Mouse (Mus musculus): ENCODE results near the gene Lrrc58. TPM values are rescaled to one million over a fixed set of nuclear protein-coding genes. Genes with fewer than 3 reads are reported as not detected.

Gene Lrrc58
- total and polyA plus RNA-seq, 2 experiments from 2014 or later, result 24.2 to 57.6 TPM

DNA sequence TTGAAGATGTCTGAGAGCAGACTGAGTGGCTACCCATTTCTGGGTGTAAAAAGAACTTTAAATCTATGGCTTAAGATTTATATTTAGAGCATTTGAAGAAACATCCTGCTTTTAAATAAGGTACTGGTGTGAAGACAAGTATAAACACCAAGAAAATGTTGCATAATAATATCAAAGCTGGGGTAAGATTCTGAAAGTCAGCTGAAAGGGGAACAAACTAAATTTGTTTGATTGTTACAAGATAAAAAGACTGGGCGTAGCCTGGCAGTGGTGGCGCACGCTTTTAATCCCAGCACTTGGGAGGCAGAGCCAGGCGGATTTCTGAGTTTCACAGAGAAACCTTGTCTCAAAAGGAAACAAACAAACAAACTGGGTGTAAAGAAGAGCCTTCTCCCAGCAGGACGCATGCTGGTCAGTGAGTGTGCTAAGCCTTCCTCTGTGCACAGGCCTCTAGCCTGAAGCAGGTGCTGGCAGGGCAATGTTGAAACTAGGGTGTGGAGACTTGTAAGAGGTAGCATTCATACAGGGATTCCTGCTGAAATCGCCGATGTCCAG lies 10.8 kb downstream of the Lrrc58 start:
- Histone ChIP-seq H3K9me3 (replicated peaks; ENCODE audit: control insufficient read depth, low read length) (no peaks in the 10 kb centered on the region), H3K27ac (ENCODE audit: low read depth) (no peak overlapping the region), H3K4me2 (ENCODE audit: low read depth, low read length) (no peak overlapping the region), H3K27me3 (ENCODE audit: control insufficient read depth, insufficient read depth, low read length) (no peaks in the 10 kb centered on the region), H3K36me3 (replicated peaks; ENCODE audit: control insufficient read depth, insufficient read depth, low read length) (peaks cover 58% of the 10 kb centered on the region), H3K9ac (replicated peaks; ENCODE audit: low read depth, low read length) (no peak overlapping the region), H3K4me1 (ENCODE audit: control insufficient read depth, insufficient read depth) (peaks cover 8% of the 10 kb centered on the region), H3K4me3 (ENCODE audit: low read depth, low read length) (no peak overlapping the region)
- DNase-seq (ENCODE audit: low spot score) (no peak), ATAC-seq (ENCODE audit: insufficient read depth, low read depth) (no peak)
- 87% methylated on average over 7 of the region's 7 CpGs for WGBS
- TF ChIP-seq EP300 (IDR thresholded peaks at IDR 0.05; ENCODE audit: low read depth), result no peak
- TF ChIP-seq CTCF (IDR thresholded peaks at IDR 0.05; ENCODE audit: low read depth), result no peak

DNA sequence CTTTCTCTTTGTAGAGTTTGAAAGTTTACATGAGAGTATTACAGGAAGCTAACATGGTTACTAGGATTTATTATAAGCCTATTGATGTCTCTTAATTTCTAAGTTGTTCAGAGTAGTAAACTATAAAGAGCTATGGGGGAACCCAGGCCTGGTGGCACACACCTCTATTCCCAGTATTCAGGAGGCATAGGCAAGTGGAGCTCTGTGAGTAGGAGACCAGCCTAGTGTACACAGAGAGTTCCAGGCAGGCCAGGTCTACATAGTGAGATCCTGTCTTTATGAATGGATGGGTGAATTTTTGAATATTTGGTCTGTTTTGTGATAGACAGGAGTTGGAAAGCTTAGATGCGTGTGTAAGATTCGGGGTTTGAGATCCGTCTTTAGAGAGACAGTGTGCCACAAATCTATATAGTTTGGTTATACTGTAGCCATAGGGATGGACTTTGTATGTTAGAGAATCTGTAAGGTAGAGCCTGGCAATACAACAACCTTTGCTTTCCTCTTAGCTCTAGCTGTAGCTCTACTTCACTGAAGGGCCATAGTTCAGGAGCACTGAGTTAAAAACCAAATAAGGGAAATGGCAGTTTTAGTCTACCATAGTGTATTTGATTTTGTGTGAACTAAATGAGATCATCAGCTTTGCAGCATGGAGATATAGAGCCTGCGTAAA lies 11.7 kb downstream of the Lrrc58 start:
- Histone ChIP-seq H3K9ac (replicated peaks; ENCODE audit: low read depth, low read length) (no peak overlapping the region), H3K4me1 (ENCODE audit: control insufficient read depth, insufficient read depth) (peaks cover 4% of the 10 kb centered on the region), H3K36me3 (replicated peaks; ENCODE audit: control insufficient read depth, insufficient read depth, low read length) (peaks cover 58% of the 10 kb centered on the region), H3K27ac (ENCODE audit: low read depth) (no peak overlapping the region), H3K9me3 (replicated peaks; ENCODE audit: control insufficient read depth, low read length) (no peaks in the 10 kb centered on the region), H3K4me3 (ENCODE audit: low read depth, low read length) (no peak overlapping the region), H3K4me2 (ENCODE audit: low read depth, low read length) (no peak overlapping the region), H3K27me3 (ENCODE audit: control insufficient read depth, insufficient read depth, low read length) (no peaks in the 10 kb centered on the region)
- DNase-seq (ENCODE audit: low spot score) (no peak), ATAC-seq (ENCODE audit: insufficient read depth, low read depth) (no peak)
- 95% methylated on average over 4 of the region's 4 CpGs for WGBS
- TF ChIP-seq CTCF (IDR thresholded peaks at IDR 0.05; ENCODE audit: low read depth) (no peak), EP300 (IDR thresholded peaks at IDR 0.05; ENCODE audit: low read depth) (no peak)

DNA sequence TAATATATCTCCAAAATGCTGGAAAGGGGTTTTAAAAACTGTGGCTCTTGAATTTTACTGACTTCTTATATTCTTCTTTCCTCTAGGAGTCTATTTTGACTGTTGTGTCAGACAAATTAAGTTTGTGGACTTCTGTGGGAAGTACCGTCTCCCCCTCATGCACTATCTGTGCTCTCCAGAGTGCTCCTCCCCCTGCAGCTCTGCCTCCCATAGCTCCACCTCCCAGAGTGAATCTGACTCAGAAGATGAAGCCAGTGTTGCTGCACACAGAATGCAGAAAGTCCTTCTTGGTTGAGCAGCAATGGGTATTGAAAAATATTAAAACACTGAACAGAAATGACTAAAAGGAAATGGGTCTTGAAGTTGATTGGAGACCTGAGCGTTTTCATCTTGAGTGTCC lies 13.0 kb downstream of the Lrrc58 start:
- Histone ChIP-seq H3K27me3 (ENCODE audit: control insufficient read depth, insufficient read depth, low read length) (no peaks in the 10 kb centered on the region), H3K4me1 (ENCODE audit: control insufficient read depth, insufficient read depth) (no peaks in the 10 kb centered on the region), H3K36me3 (replicated peaks; ENCODE audit: control insufficient read depth, insufficient read depth, low read length) (peaks cover 58% of the 10 kb centered on the region), H3K4me2 (ENCODE audit: low read depth, low read length) (no peak overlapping the region), H3K9ac (replicated peaks; ENCODE audit: low read depth, low read length) (no peak overlapping the region; the same call in 1 of the 2 replicates), H3K9me3 (replicated peaks; ENCODE audit: control insufficient read depth, low read length) (no peaks in the 10 kb centered on the region), H3K4me3 (ENCODE audit: low read depth, low read length) (no peak overlapping the region), H3K27ac (ENCODE audit: low read depth) (no peak overlapping the region)
- ATAC-seq (ENCODE audit: insufficient read depth, low read depth), result no peak; the same call in 1 of the 2 replicates
- WGBS, result 53% methylated on average over 2 of the region's 2 CpGs
- TF ChIP-seq EP300 (IDR thresholded peaks at IDR 0.05; ENCODE audit: low read depth) (no peak), CTCF (IDR thresholded peaks at IDR 0.05; ENCODE audit: low read depth) (no peak)
- no peak for DNase-seq (ENCODE audit: low spot score)

DNA sequence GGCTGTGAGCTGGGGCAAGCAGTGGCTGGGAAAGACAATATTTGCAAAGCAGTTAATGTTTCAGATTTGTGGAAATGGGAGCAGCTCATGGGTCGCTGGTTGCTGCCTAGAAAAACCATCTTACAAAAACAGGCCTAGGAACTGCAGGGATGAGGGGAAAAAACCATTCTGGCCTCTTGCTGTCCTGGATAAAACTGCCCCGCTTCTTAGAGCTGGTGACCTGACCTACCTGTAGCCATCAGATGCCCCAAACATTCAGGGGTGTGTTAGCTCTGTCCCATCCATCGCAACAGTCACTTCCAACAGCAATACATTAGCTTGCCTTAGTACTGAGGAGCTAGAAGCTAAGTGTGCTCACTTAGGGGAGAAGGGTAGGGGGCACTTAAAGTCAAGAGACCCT lies 20.8 kb downstream of the Lrrc58 start:
- Histone ChIP-seq H3K4me1 (ENCODE audit: control insufficient read depth, insufficient read depth) (peaks cover 8% of the 10 kb centered on the region), H3K9me3 (replicated peaks; ENCODE audit: control insufficient read depth, low read length) (no peaks in the 10 kb centered on the region), H3K9ac (replicated peaks; ENCODE audit: low read depth, low read length) (no peak overlapping the region), H3K27ac (ENCODE audit: low read depth) (no peak overlapping the region), H3K4me3 (ENCODE audit: low read depth, low read length) (no peak overlapping the region), H3K27me3 (ENCODE audit: control insufficient read depth, insufficient read depth, low read length) (no peaks in the 10 kb centered on the region), H3K4me2 (ENCODE audit: low read depth, low read length) (no peak overlapping the region), H3K36me3 (replicated peaks; ENCODE audit: control insufficient read depth, insufficient read depth, low read length) (0 out of 2 replicates have a peak, but pooled peaks cover 11% of the 10 kb centered on the region)
- no peak for TF ChIP-seq CTCF (IDR thresholded peaks at IDR 0.05; ENCODE audit: low read depth)
- no peak for TF ChIP-seq EP300 (IDR thresholded peaks at IDR 0.05; ENCODE audit: low read depth)
- WGBS, result 91% methylated on average over 3 of the region's 3 CpGs
- DNase-seq (ENCODE audit: low spot score) (no peak), ATAC-seq (ENCODE audit: insufficient read depth, low read depth) (no peak)

DNA sequence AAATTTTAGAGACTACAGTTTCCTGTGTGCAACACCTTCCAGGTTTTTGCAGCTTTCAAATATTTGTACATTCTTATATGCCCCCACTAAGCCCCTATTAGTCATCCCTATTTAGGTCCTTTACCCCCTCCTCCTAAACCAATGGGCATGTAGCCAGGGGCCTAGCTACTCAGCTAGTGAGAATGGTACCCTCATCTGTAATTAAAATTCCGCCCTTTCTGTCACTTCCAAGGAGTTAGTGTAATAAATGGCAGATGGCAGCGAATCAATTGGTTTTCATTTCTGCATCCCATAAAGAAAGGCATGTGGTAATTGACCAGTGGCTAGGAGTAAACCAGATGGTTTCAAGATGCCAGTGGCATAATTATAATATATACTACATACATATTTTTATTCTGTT lies 24.5 kb downstream of the Lrrc58 start:
- Histone ChIP-seq H3K27ac (ENCODE audit: low read depth) (no peak overlapping the region), H3K27me3 (ENCODE audit: control insufficient read depth, insufficient read depth, low read length) (no peaks in the 10 kb centered on the region), H3K4me3 (ENCODE audit: low read depth, low read length) (no peak overlapping the region), H3K4me2 (ENCODE audit: low read depth, low read length) (no peak overlapping the region), H3K4me1 (ENCODE audit: control insufficient read depth, insufficient read depth) (peaks cover 20% of the 10 kb centered on the region), H3K36me3 (replicated peaks; ENCODE audit: control insufficient read depth, insufficient read depth, low read length) (0 out of 2 replicates have a peak, but pooled peaks cover 11% of the 10 kb centered on the region), H3K9me3 (replicated peaks; ENCODE audit: control insufficient read depth, low read length) (no peaks in the 10 kb centered on the region), H3K9ac (replicated peaks; ENCODE audit: low read depth, low read length) (no peak overlapping the region)
- no peak for DNase-seq (ENCODE audit: low spot score)
- ATAC-seq (ENCODE audit: insufficient read depth, low read depth), result no peak
- WGBS, result 85% methylated on average over 2 of the region's 2 CpGs
- no peak for TF ChIP-seq CTCF (IDR thresholded peaks at IDR 0.05; ENCODE audit: low read depth)
- no peak for TF ChIP-seq EP300 (IDR thresholded peaks at IDR 0.05; ENCODE audit: low read depth)
